Mouse (Mus musculus): ENCODE results near the gene Cdc25b.

DNA sequence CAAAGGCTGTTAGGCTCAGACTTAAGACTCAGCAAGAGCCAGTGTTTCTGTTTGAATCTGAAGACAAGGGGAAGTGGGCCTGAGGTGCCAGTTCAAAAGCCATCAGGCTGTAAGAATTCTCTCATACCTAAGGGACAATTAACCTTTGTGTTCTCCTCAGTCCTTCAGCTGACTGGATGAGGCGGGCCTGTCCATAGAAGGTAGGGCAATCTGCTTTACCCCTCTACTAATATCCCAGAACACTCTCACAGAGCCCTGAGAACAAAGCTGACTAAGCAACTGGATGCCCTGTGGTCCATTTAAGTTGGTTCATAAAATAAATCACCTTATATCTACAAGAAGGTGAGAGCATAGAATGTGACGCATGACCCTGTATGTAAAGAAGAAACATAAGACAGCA lies 20.6 kb upstream of the Cdc25b start:
- TF ChIP-seq CTCF (IDR thresholded peaks at IDR 0.05; ENCODE audit: borderline replicate concordance, insufficient read depth, low read length) (no peak), POLR2A (IDR thresholded peaks at IDR 0.05; ENCODE audit: low read depth, low read length) (no peak)
